Mouse (Mus musculus) cerebellum, adult 8-10 months (tissue): ENCODE measurements around the gene Tgif2lx2.
"Not testable (repeated sequence)": the region's sequence is repeated elsewhere in the genome, so short reads cannot be mapped to it uniquely, and the experiment has no call there.

ENCODE experiments used
- DNase-seq: peaks from one replicate; pipeline ENCODE4 v3.0.0; 2022

Tgif2lx2 gene

GRCm38 (mm10) chrX:118426927-118427326, at the start of gene Tgif2lx2:
Tgif2lx2 (plus strand) TSS chrX:118427227.
- DNase-seq = not testable (repeated sequence)
